ENCODE assay signal across 8 mouse cellular contexts in genomic region chr10:78575690-78576089, GRCm38 (mm10). TPM values are rescaled to one million over a fixed set of nuclear protein-coding genes. Genes with fewer than 3 reads are reported as not detected.
DNase-seq lines count a peak whose midpoint lies in the region; ATAC-seq and TF ChIP-seq lines count a peak whose summit lies in the region.

No protein-coding gene starts in this region.

- no peaks in the 10 kb centered on the region for H3K9me3 ChIP-seq in embryonic facial prominence, embryonic 13.5 days
- no peaks in the 10 kb centered on the region for H3K9me3 ChIP-seq in hindbrain, postnatal 0 days (ENCODE audit: low read length)
- no peaks in the 10 kb centered on the region for H3K9me3 ChIP-seq in midbrain, embryonic 13.5 days

- WGBS in embryonic facial prominence, embryonic 13.5 days, result 79% methylated on average over 2 of the region's 2 CpGs
- 27% methylated on average over 2 of the region's 2 CpGs for WGBS in hindbrain, postnatal 0 days
- 82% methylated on average over 2 of the region's 2 CpGs for WGBS in midbrain, embryonic 13.5 days

- H3K9ac ChIP-seq in embryonic facial prominence, embryonic 13.5 days, result no peak overlapping the region; the same call in 1 of the 2 replicates
- H3K9ac ChIP-seq in hindbrain, postnatal 0 days (replicated peaks; ENCODE audit: low read length), result 0 out of 2 replicates have a peak overlapping the region, but pooled peaks have one; percentile 9
- peak overlapping the region; percentile 78 for H3K9ac ChIP-seq in midbrain, embryonic 13.5 days (replicated peaks)

- H3K27ac ChIP-seq in embryonic facial prominence, embryonic 13.5 days, result 0 out of 2 replicates have a peak overlapping the region, but pooled peaks have one; percentile 95
- peak overlapping the region; percentile 90 for H3K27ac ChIP-seq in hindbrain, postnatal 0 days
- no peak overlapping the region for H3K27ac ChIP-seq in midbrain, embryonic 13.5 days

- H3K4me1 ChIP-seq in embryonic facial prominence, embryonic 13.5 days, result peaks cover 27% of the 10 kb centered on the region
- peaks cover 6% of the 10 kb centered on the region for H3K4me1 ChIP-seq in hindbrain, postnatal 0 days (ENCODE audit: insufficient read depth, low read length)
- peaks cover 11% of the 10 kb centered on the region for H3K4me1 ChIP-seq in midbrain, embryonic 13.5 days (replicated peaks)

- DNase-seq in adrenal gland, adult (ENCODE audit: inconsistent age in 2 of 2, low spot score in 1 of 2), result peak; percentile 48 to 72
- no peak for DNase-seq in adrenal gland, adult 18-20 months (ENCODE audit: low spot score in 2 of 2)
- peak; percentile 92 for DNase-seq in NIH3T3 (ENCODE audit: low read depth)
- peak; percentile 83 for DNase-seq in hindbrain, postnatal 0 days (ENCODE audit: low spot score)
- DNase-seq in layer of hippocampus, postnatal 25 days (ENCODE audit: extremely low spot score in 1 of 2, low spot score in 1 of 2), result peak; percentile 25 to 40
- no peak for DNase-seq in frontal cortex, postnatal 25 days (ENCODE audit: low spot score in 2 of 2)

- ATAC-seq in embryonic facial prominence, embryonic 13.5 days (ENCODE audit: insufficient number of reproducible peaks, insufficient read depth, low FRiP score, low TSS enrichment, low read depth), result no peak
- no peak for ATAC-seq in hindbrain, postnatal 0 days
- ATAC-seq in midbrain, embryonic 13.5 days, result no peak

- TF ChIP-seq CTCF in hindbrain, postnatal 0 days (IDR thresholded peaks at IDR 0.05; ENCODE audit: low read depth), result no peak

- H3K4me2 ChIP-seq in embryonic facial prominence, embryonic 13.5 days, result peak overlapping the region; percentile 72
- peak overlapping the region; percentile 85 for H3K4me2 ChIP-seq in hindbrain, postnatal 0 days (ENCODE audit: low read depth, low read length)
- peak overlapping the region; percentile 68; the same call in 1 of the 2 replicates for H3K4me2 ChIP-seq in midbrain, embryonic 13.5 days (replicated peaks)

- H3K36me3 ChIP-seq in embryonic facial prominence, embryonic 13.5 days, result peaks cover 35% of the 10 kb centered on the region
- H3K36me3 ChIP-seq in hindbrain, postnatal 0 days (ENCODE audit: insufficient read depth, low read length), result peaks cover 16% of the 10 kb centered on the region; the same call in 1 of the 2 replicates
- H3K36me3 ChIP-seq in midbrain, embryonic 13.5 days, result peaks cover 38% of the 10 kb centered on the region

- H3K4me3 ChIP-seq in embryonic facial prominence, embryonic 13.5 days, result peak overlapping the region; percentile 61; the same call in 1 of the 2 replicates
- no peak overlapping the region for H3K4me3 ChIP-seq in hindbrain, postnatal 0 days (ENCODE audit: low read length)
- H3K4me3 ChIP-seq in midbrain, embryonic 13.5 days (replicated peaks), result peak overlapping the region; percentile 60

- no peaks in the 10 kb centered on the region for H3K27me3 ChIP-seq in embryonic facial prominence, embryonic 13.5 days
- no peaks in the 10 kb centered on the region for H3K27me3 ChIP-seq in hindbrain, postnatal 0 days (ENCODE audit: insufficient read depth, low read length)
- no peaks in the 10 kb centered on the region for H3K27me3 ChIP-seq in midbrain, embryonic 13.5 days

RNA-seq across cellular contexts. Expression of gene Ilvbl, which starts 1.5 kb away (rescaled TPM):
- total RNA-seq in adrenal gland, adult 18-20 months (2021), result 10 to 100 TPM; 46.4 to 47.0 TPM
- 60.4 and 62.9 TPM in 2 replicates for polyA plus RNA-seq in embryonic facial prominence, embryonic 13.5 days (2015; fragmentation: Nextera tagmentation; extraction: Ambion mirVana)
- total RNA-seq in hindbrain, postnatal 0 days (2014; rRNA removed), result 59.1 and 66.2 TPM in 2 replicates
- 83.6 and 86.4 TPM in 2 replicates for polyA plus RNA-seq in hindbrain, postnatal 0 days (2015; fragmentation: Nextera tagmentation; extraction: Ambion mirVana)
- total RNA-seq in layer of hippocampus, postnatal 25 days (2021), result 10 to 100 TPM; 22.7 to 28.5 TPM
- polyA plus RNA-seq in midbrain, embryonic 13.5 days (2015; fragmentation: Nextera tagmentation; extraction: Ambion mirVana), result 49.6 and 50.0 TPM in 2 replicates

RNA-seq across cellular contexts. Expression of gene Syde1, which starts 16.1 kb away (rescaled TPM):
- total RNA-seq in adrenal gland, adult 18-20 months (2021), result 10 to 100 TPM; 25.2 to 32.3 TPM
- polyA plus RNA-seq in embryonic facial prominence, embryonic 13.5 days (2015; fragmentation: Nextera tagmentation; extraction: Ambion mirVana), result 22.4 and 22.6 TPM in 2 replicates
- 5.6 and 7.2 TPM in 2 replicates for total RNA-seq in hindbrain, postnatal 0 days (2014; rRNA removed)
- polyA plus RNA-seq in hindbrain, postnatal 0 days (2015; fragmentation: Nextera tagmentation; extraction: Ambion mirVana), result 3.5 and 3.6 TPM in 2 replicates
- 1 to 10 TPM; 5.9 to 6.3 TPM for total RNA-seq in layer of hippocampus, postnatal 25 days (2021)
- 4.1 and 4.9 TPM in 2 replicates for polyA plus RNA-seq in midbrain, embryonic 13.5 days (2015; fragmentation: Nextera tagmentation; extraction: Ambion mirVana)

RNA-seq across cellular contexts. Expression of gene Olfr1357, which starts 42.2 kb away (rescaled TPM):
- total RNA-seq in adrenal gland, adult 18-20 months (2021), result not detected
- not detected in 2 replicates for polyA plus RNA-seq in embryonic facial prominence, embryonic 13.5 days (2015; fragmentation: Nextera tagmentation; extraction: Ambion mirVana)
- total RNA-seq in hindbrain, postnatal 0 days (2014; rRNA removed), result not detected in 2 replicates
- polyA plus RNA-seq in hindbrain, postnatal 0 days (2015; fragmentation: Nextera tagmentation; extraction: Ambion mirVana), result not detected in 2 replicates
- total RNA-seq in layer of hippocampus, postnatal 25 days (2021), result not detected
- not detected in 2 replicates for polyA plus RNA-seq in midbrain, embryonic 13.5 days (2015; fragmentation: Nextera tagmentation; extraction: Ambion mirVana)

RNA-seq across cellular contexts. Expression of gene Olfr1358, which starts 58.5 kb away (rescaled TPM):
- not detected for total RNA-seq in adrenal gland, adult 18-20 months (2021)
- not detected in 2 replicates for polyA plus RNA-seq in embryonic facial prominence, embryonic 13.5 days (2015; fragmentation: Nextera tagmentation; extraction: Ambion mirVana)
- total RNA-seq in hindbrain, postnatal 0 days (2014; rRNA removed), result not detected in 2 replicates
- polyA plus RNA-seq in hindbrain, postnatal 0 days (2015; fragmentation: Nextera tagmentation; extraction: Ambion mirVana), result not detected in 2 replicates
- not detected for total RNA-seq in layer of hippocampus, postnatal 25 days (2021)
- polyA plus RNA-seq in midbrain, embryonic 13.5 days (2015; fragmentation: Nextera tagmentation; extraction: Ambion mirVana), result not detected in 2 replicates

Comparison
In these comparisons a context has a peak if more than half of its experiments do, and no peak if none do; other contexts are left out.
1. DNase-seq: peak in adrenal gland, adult (2 of 2), NIH3T3 (single experiment), hindbrain, postnatal 0 days (single experiment) and layer of hippocampus, postnatal 25 days (2 of 2); none in adrenal gland, adult 18-20 months (0 of 2) and frontal cortex, postnatal 25 days (0 of 2).
2. Peak in every context shown above with its lines, with median percentiles within 50 percentile points of each other: H3K4me2 ChIP-seq.